Mouse (Mus musculus): Measurements from ENCODE around the gene Slc6a11.

GRCm38 (mm10) chr6:114178141-114178540 lies 47.1 kb downstream of the Slc6a11 start:
- TF ChIP-seq CTCF (IDR thresholded peaks at IDR 0.05; ENCODE audit: borderline replicate concordance, insufficient read depth, low read length): no peak
- no peak for TF ChIP-seq POLR2A (IDR thresholded peaks at IDR 0.05; ENCODE audit: low read depth, low read length)

Measured in embryonic fibroblast, embryonic 13.5 days (primary cell).